Mouse (Mus musculus) G1E (cell line): Measurements from ENCODE around the gene Wasf2.

Experiments
- CTCF ChIP-seq: IDR thresholded peaks from 2 replicates; pipeline ENCODE4 v1.5.1; 2012; ENCODE audit warnings: low read depth, low read length, inconsistent platforms, mixed read lengths
- GATA2 ChIP-seq: IDR thresholded peaks from 2 replicates; pipeline ENCODE4 v1.6.1; 2012; ENCODE audit warnings: low read depth, low read length, inconsistent platforms, borderline replicate concordance
- TAL1 ChIP-seq: conservative IDR thresholded peaks from 2 replicates; pipeline ENCODE4 v1.6.1; 2012; ENCODE audit warnings: low read depth, low read length, inconsistent platforms, mixed read lengths

- no peak for TF ChIP-seq CTCF
- TF ChIP-seq GATA2 = no peak
- no peak for TF ChIP-seq TAL1
Measured at GRCm38 (mm10) chr4:133203591-133203990, 73.3 kb downstream of the Wasf2 start.
